ENCODE assay signal across 17 mouse cellular contexts in the genomic region with DNA sequence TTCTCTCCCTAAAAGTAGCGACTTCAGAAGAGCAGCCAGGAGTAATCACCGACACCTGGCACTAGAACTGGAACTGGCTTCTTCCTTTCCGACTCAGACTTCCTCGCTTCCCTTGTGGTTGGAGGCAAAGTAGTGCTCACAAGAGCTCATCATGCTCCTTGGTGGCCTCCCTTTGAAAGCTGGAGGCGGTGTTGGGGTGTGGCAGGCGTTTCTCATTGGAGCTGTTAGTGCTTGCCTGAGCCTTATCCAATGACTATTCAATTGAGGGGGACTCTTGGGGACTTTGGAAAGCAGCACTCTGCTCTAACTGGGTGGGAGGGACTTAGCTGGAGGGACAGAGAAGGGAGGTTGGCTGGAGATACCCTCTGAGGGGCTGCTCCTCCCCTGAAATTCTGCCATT. TPM values are rescaled to one million over a fixed set of nuclear protein-coding genes. Genes with fewer than 3 reads are reported as not detected.
DNase-seq lines count a peak whose midpoint lies in the region; ATAC-seq and TF ChIP-seq lines count a peak whose summit lies in the region.
"Had no signal": no experiment of that assay in that cellular context is flagged by ENCODE, and none has a peak within 500 bp of the region (broad histone marks: within the 10 kb centered on the region; RNA-seq: fewer than 3 reads in every experiment).

No protein-coding gene starts in this region.

- TF ChIP-seq CTCF in small intestine, adult 2 months (IDR thresholded peaks at IDR 0.05; ENCODE audit: extremely low read depth, insufficient read length, insufficient replicate concordance, low read depth, low read length): no peak
- TF ChIP-seq CTCF in lung, adult 2 months (IDR thresholded peaks at IDR 0.05; ENCODE audit: insufficient read depth, low read length): no peak

- peaks cover 15% of the 10 kb centered on the region for H3K4me1 ChIP-seq in kidney, embryonic 15.5 days
- peaks cover 26% of the 10 kb centered on the region for H3K4me1 ChIP-seq in limb, embryonic 10.5 days
- peaks cover 28% of the 10 kb centered on the region for H3K4me1 ChIP-seq in small intestine, adult 2 months (ENCODE audit: control insufficient read depth, insufficient read depth, insufficient read length, low read length)
- H3K4me1 ChIP-seq in lung, adult 2 months (ENCODE audit: control insufficient read depth, insufficient read depth, low read length): no peaks in the 10 kb centered on the region
- H3K4me1 ChIP-seq: neural tube, embryonic 12.5 days had no signal

- H3K9me3 ChIP-seq in kidney, embryonic 15.5 days (replicated peaks): no peaks in the 10 kb centered on the region
- H3K9me3 ChIP-seq in limb, embryonic 10.5 days (replicated peaks): no peaks in the 10 kb centered on the region
- H3K9me3 ChIP-seq: embryonic facial prominence, embryonic 13.5 days; heart, embryonic 12.5 days; limb, embryonic 15.5 days; neural tube, embryonic 12.5 days had no signal

- H3K4me2 ChIP-seq in kidney, embryonic 15.5 days: no peak overlapping the region
- H3K4me2 ChIP-seq: embryonic facial prominence, embryonic 13.5 days; heart, embryonic 12.5 days; limb, embryonic 15.5 days; neural tube, embryonic 12.5 days had no signal

- H3K4me3 ChIP-seq in kidney, embryonic 15.5 days (replicated peaks): no peak overlapping the region
- no peak overlapping the region for H3K4me3 ChIP-seq in limb, embryonic 10.5 days
- no peak overlapping the region for H3K4me3 ChIP-seq in small intestine, adult 2 months (ENCODE audit: low read depth, low read length)
- H3K4me3 ChIP-seq in lung, adult 2 months (replicated peaks; ENCODE audit: extremely low read depth, low read depth, low read length): no peak overlapping the region
- H3K4me3 ChIP-seq: embryonic facial prominence, embryonic 13.5 days; heart, embryonic 12.5 days; left cerebral cortex, adult 2 months; limb, embryonic 15.5 days; neural tube, embryonic 12.5 days had no signal

- H3K9ac ChIP-seq in kidney, embryonic 15.5 days: no peak overlapping the region
- H3K9ac ChIP-seq: embryonic facial prominence, embryonic 13.5 days; heart, embryonic 12.5 days; limb, embryonic 15.5 days; neural tube, embryonic 12.5 days had no signal

- DNase-seq in kidney, adult 18-20 months: no peak
- DNase-seq in ZHBTc4 (ENCODE audit: low read depth, low spot score): peak; percentile 76
- DNase-seq in limb, embryonic 10.5 days (ENCODE audit: low spot score): no peak
- no peak for DNase-seq in gastrocnemius, postnatal 14 days
- DNase-seq in lung, adult 2 months: no peak
- DNase-seq: cerebellum, adult 2 months; kidney, adult 2 months had no signal

- 42% methylated on average over 6 of the region's 6 CpGs for WGBS in kidney, embryonic 15.5 days
- WGBS in limb, embryonic 10.5 days: 30% methylated on average over 6 of the region's 6 CpGs
- WGBS in small intestine, adult 2 months: 22% methylated on average over 6 of the region's 6 CpGs
- WGBS in lung, adult 2 months: 47% methylated on average over 6 of the region's 6 CpGs

- intact Hi-C loops in gastrocnemius, postnatal 14 days (cut with DNase I; ENCODE audit: low total_unique reads): no loop called here

- no peak overlapping the region for H3K27ac ChIP-seq in kidney, embryonic 15.5 days
- peak overlapping the region; percentile 10; the same call in 1 of the 2 replicates for H3K27ac ChIP-seq in limb, embryonic 10.5 days
- H3K27ac ChIP-seq in small intestine, adult 2 months (ENCODE audit: insufficient read depth, low read depth, low read length): peak overlapping the region; percentile 86
- H3K27ac ChIP-seq: embryonic facial prominence, embryonic 13.5 days; left cerebral cortex, adult 2 months; limb, embryonic 15.5 days; neural tube, embryonic 12.5 days had no signal

- TF ChIP-seq POLR2A in small intestine, adult 2 months (IDR thresholded peaks at IDR 0.05; ENCODE audit: low read depth, low read length): no peak
- TF ChIP-seq POLR2A in lung, adult 2 months (IDR thresholded peaks at IDR 0.05; ENCODE audit: borderline replicate concordance, extremely low read depth, low read depth, low read length): no peak

- 0 out of 2 replicates have a peak, but pooled peaks have one; percentile 43 for ATAC-seq in kidney, embryonic 15.5 days (replicated peaks; ENCODE audit: low FRiP score)
- no peak for ATAC-seq in frontal cortex, adult (ENCODE audit: low TSS enrichment)
- ATAC-seq: CD4-positive, CD25-positive, alpha-beta regulatory T cell, adult 4 months had no signal

- no peaks in the 10 kb centered on the region for H3K27me3 ChIP-seq in kidney, embryonic 15.5 days
- H3K27me3 ChIP-seq in limb, embryonic 10.5 days (ENCODE audit: low read depth, poor library complexity, severe bottlenecking): no peaks in the 10 kb centered on the region
- no peaks in the 10 kb centered on the region for H3K27me3 ChIP-seq in small intestine, adult 2 months (ENCODE audit: control insufficient read depth, insufficient read depth, low read length)
- H3K27me3 ChIP-seq: heart, embryonic 12.5 days; limb, embryonic 15.5 days; neural tube, embryonic 12.5 days; Patski had no signal

- H3K36me3 ChIP-seq in kidney, embryonic 15.5 days: no peaks in the 10 kb centered on the region
- H3K36me3 ChIP-seq in limb, embryonic 10.5 days: no peaks in the 10 kb centered on the region
- no peaks in the 10 kb centered on the region for H3K36me3 ChIP-seq in small intestine, adult 2 months (ENCODE audit: control insufficient read depth, insufficient read depth, low read length)
- H3K36me3 ChIP-seq: embryonic facial prominence, embryonic 13.5 days; heart, embryonic 12.5 days; limb, embryonic 15.5 days; neural tube, embryonic 12.5 days had no signal

RNA-seq across cellular contexts. Expression of a gene that starts 9.1 kb away (rescaled TPM):
- 61.3 and 61.7 TPM in 2 replicates for polyA plus RNA-seq in kidney, embryonic 15.5 days (2015; fragmentation: Nextera tagmentation; extraction: Ambion mirVana)
- 96.4 and 166 TPM in 2 replicates for polyA plus RNA-seq in limb, embryonic 10.5 days (2016; fragmentation: Nextera tagmentation; extraction: Ambion mirVana)
- 19.4 and 45.3 TPM in 2 replicates for polyA plus RNA-seq in small intestine, adult 2 months (2012; rRNA removed)
- 10 to 100 TPM; 10.7 to 12.9 TPM for total RNA-seq in gastrocnemius, postnatal 14 days (2021)
- polyA plus RNA-seq in lung, adult 2 months (2012; rRNA removed): 18.5 and 19.9 TPM in 2 replicates
